Mouse (Mus musculus) adrenal gland (tissue): ENCODE data around the gene Gm21887.
"Not testable (repeated sequence)": the region's sequence is repeated elsewhere in the genome, so short reads cannot be mapped to it uniquely, and the experiment has no call there.

Source experiments
- intact Hi-C: fragments of 180-260 bp; cut with DNase I; formaldehyde crosslinking; loops from one replicate; pipeline ENCODE4 v1.15.1; 2025

Gene Gm21887

GRCm38 (mm10) chrX:169983401-169984165, 25.9 kb upstream of the Gm21887 start:
- intact Hi-C loops, result not testable (repeated sequence)

- intact Hi-C loops, result not testable (repeated sequence)
Measured at GRCm38 (mm10) chrX:169984331-169984730, 25.1 kb upstream of the Gm21887 start.

- intact Hi-C loops, result not testable (repeated sequence)
Measured at GRCm38 (mm10) chrX:169984853-169985252, 24.6 kb upstream of the Gm21887 start.

GRCm38 (mm10) chrX:169985796-169986195, 23.7 kb upstream of the Gm21887 start:
- intact Hi-C loops, result not testable (repeated sequence)

GRCm38 (mm10) chrX:169986519-169987367, 22.7 kb upstream of the Gm21887 start:
- intact Hi-C loops, result not testable (repeated sequence)

GRCm38 (mm10) chrX:169987368-169987837, 22.1 kb upstream of the Gm21887 start:
- intact Hi-C loops, result not testable (repeated sequence)

- intact Hi-C loops, result not testable (repeated sequence)
Measured at GRCm38 (mm10) chrX:169988571-169989218, 20.8 kb upstream of the Gm21887 start.

- intact Hi-C loops, result not testable (repeated sequence)
Measured at GRCm38 (mm10) chrX:169989219-169989595, 20.3 kb upstream of the Gm21887 start.

- intact Hi-C loops, result not testable (repeated sequence)
Measured at GRCm38 (mm10) chrX:169989691-169990631, 19.5 kb upstream of the Gm21887 start.

- intact Hi-C loops, result not testable (repeated sequence)
Measured at GRCm38 (mm10) chrX:169991128-169991873, 18.2 kb upstream of the Gm21887 start.

- intact Hi-C loops, result not testable (repeated sequence)
Measured at GRCm38 (mm10) chrX:169992086-169992930, 17.2 kb upstream of the Gm21887 start.

- intact Hi-C loops, result not testable (repeated sequence)
Measured at GRCm38 (mm10) chrX:169992951-169993547, 16.4 kb upstream of the Gm21887 start.

- intact Hi-C loops, result loop anchor here (2.0 kb wide), 1 partner anchor 17 kb away; no protein-coding TSS in a partner anchor
Measured at GRCm38 (mm10) chrX:169994011-169994865, 15.2 kb upstream of the Gm21887 start.

GRCm38 (mm10) chrX:169994866-169995711, 14.4 kb upstream of the Gm21887 start:
- intact Hi-C loops, result loop anchor here (2.0 kb wide), 1 partner anchor 16 kb away; no protein-coding TSS in a partner anchor

GRCm38 (mm10) chrX:169995909-169996521, 13.4 kb upstream of the Gm21887 start:
- intact Hi-C loops, result loop anchor here (2.0 kb wide), 1 partner anchor 15 kb away; no protein-coding TSS in a partner anchor

- intact Hi-C loops, result not testable (repeated sequence)
Measured at GRCm38 (mm10) chrX:169996926-169997325, 12.5 kb upstream of the Gm21887 start.
